29 mouse cellular contexts compared by ENCODE assay signal in the genomic region with DNA sequence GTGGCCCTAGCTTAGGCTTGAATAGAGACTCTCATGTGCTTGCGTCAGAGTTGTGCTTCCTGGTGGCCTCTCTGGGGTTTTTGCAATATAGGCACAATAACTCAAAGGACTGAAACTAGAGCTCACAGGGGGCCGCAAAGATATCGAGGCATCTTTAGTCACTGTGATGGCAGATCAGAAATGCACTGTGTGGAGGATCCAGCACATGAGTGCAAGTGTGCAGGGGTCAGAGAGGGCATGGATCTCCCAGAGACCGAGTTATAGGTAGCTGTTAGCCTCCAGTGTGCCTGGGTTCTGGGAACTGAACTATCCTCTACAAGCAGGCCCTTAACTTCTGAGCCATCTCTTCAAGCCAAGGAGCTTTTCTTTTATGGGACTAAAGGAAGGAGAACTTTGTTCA.
DNase-seq lines count a peak whose midpoint lies in the region; ATAC-seq and TF ChIP-seq lines count a peak whose summit lies in the region.
"Had no signal": no experiment of that assay in that cellular context is flagged by ENCODE, and none has a peak within 500 bp of the region (broad histone marks: within the 10 kb centered on the region; RNA-seq: fewer than 3 reads in every experiment).

No protein-coding gene starts in this region.

- H3K9ac ChIP-seq in liver, embryonic 11.5 days (ENCODE audit: low read depth, low read length), result no peak overlapping the region
- no peak overlapping the region for H3K9ac ChIP-seq in liver, embryonic 16.5 days (ENCODE audit: low read depth, low read length)
- H3K9ac ChIP-seq in lung, postnatal 0 days (replicated peaks; ENCODE audit: low read depth), result no peak overlapping the region
- H3K9ac ChIP-seq in midbrain, embryonic 14.5 days (replicated peaks; ENCODE audit: low read length), result no peak overlapping the region
- H3K9ac ChIP-seq: embryonic facial prominence, embryonic 12.5 days; forebrain, embryonic 15.5 days; heart, embryonic 13.5 days; hindbrain, embryonic 15.5 days; kidney, embryonic 15.5 days; limb, embryonic 12.5 days; neural tube, embryonic 12.5 days had no signal

- TF ChIP-seq EP300 in lung, postnatal 0 days (IDR thresholded peaks at IDR 0.05), result no peak

- no peaks in the 10 kb centered on the region for H3K9me3 ChIP-seq in heart, embryonic 10.5 days
- no peaks in the 10 kb centered on the region for H3K9me3 ChIP-seq in megakaryocyte, embryonic 14.5 days
- H3K9me3 ChIP-seq in liver, embryonic 11.5 days (ENCODE audit: control insufficient read depth, low read length), result no peaks in the 10 kb centered on the region
- no peaks in the 10 kb centered on the region for H3K9me3 ChIP-seq in liver, embryonic 16.5 days (replicated peaks; ENCODE audit: control insufficient read depth, low read length)
- no peaks in the 10 kb centered on the region for H3K9me3 ChIP-seq in lung, postnatal 0 days (ENCODE audit: low read length)
- H3K9me3 ChIP-seq in midbrain, embryonic 14.5 days (ENCODE audit: control insufficient read depth, low read length), result no peaks in the 10 kb centered on the region
- H3K9me3 ChIP-seq: embryonic facial prominence, embryonic 12.5 days; forebrain, embryonic 15.5 days; heart, embryonic 13.5 days; hindbrain, embryonic 10.5 days; hindbrain, embryonic 15.5 days; kidney, embryonic 15.5 days; limb, embryonic 12.5 days; midbrain, embryonic 10.5 days; neural tube, embryonic 12.5 days had no signal

- H3K4me1 ChIP-seq in heart, embryonic 10.5 days, result peaks cover 8% of the 10 kb centered on the region
- H3K4me1 ChIP-seq in megakaryocyte, embryonic 14.5 days, result 0 out of 2 replicates have a peak, but pooled peaks cover 6% of the 10 kb centered on the region
- H3K4me1 ChIP-seq in liver, embryonic 11.5 days (replicated peaks; ENCODE audit: control insufficient read depth, insufficient read depth, low read length), result peaks cover 17% of the 10 kb centered on the region
- peaks cover 28% of the 10 kb centered on the region for H3K4me1 ChIP-seq in liver, embryonic 16.5 days (ENCODE audit: control insufficient read depth, low read depth, low read length)
- no peaks in the 10 kb centered on the region for H3K4me1 ChIP-seq in lung, postnatal 0 days (ENCODE audit: insufficient read depth, low read depth, low read length)
- H3K4me1 ChIP-seq in midbrain, embryonic 14.5 days (ENCODE audit: control insufficient read depth, insufficient read depth, low read length), result no peaks in the 10 kb centered on the region
- H3K4me1 ChIP-seq: embryonic facial prominence, embryonic 12.5 days; forebrain, embryonic 15.5 days; hindbrain, embryonic 10.5 days; hindbrain, embryonic 15.5 days; kidney, embryonic 15.5 days; limb, embryonic 12.5 days; midbrain, embryonic 10.5 days; neural tube, embryonic 12.5 days had no signal

- peak overlapping the region; percentile 76 for H3K27ac ChIP-seq in heart, embryonic 10.5 days
- peak overlapping the region; percentile 78 for H3K27ac ChIP-seq in liver, embryonic 11.5 days (ENCODE audit: low read depth, low read length)
- H3K27ac ChIP-seq in liver, embryonic 16.5 days (ENCODE audit: low read length), result peak overlapping the region; percentile 83
- H3K27ac ChIP-seq in lung, postnatal 0 days (ENCODE audit: low read length), result no peak overlapping the region
- no peak overlapping the region for H3K27ac ChIP-seq in midbrain, embryonic 14.5 days (replicated peaks; ENCODE audit: low read depth, low read length)
- H3K27ac ChIP-seq: embryonic facial prominence, embryonic 12.5 days; forebrain, embryonic 15.5 days; hindbrain, embryonic 15.5 days; kidney, embryonic 15.5 days; layer of hippocampus, adult 2 months; left cerebral cortex, adult 2 months; limb, embryonic 12.5 days; macrophage; midbrain, embryonic 10.5 days; neural tube, embryonic 12.5 days had no signal

- intact Hi-C loops in heart, postnatal 10 days (cut with DNase I), result no loop called here

- no peak for ATAC-seq in megakaryocyte, adult 5-6 weeks (ENCODE audit: poor library complexity, severe bottlenecking)
- ATAC-seq in liver, embryonic 11.5 days (replicated peaks; ENCODE audit: low FRiP score), result peak; percentile 49
- ATAC-seq in liver, embryonic 16.5 days (ENCODE audit: low read depth), result peak; percentile 23; the same call in 1 of the 2 replicates
- ATAC-seq in lung, postnatal 0 days, result no peak
- ATAC-seq in midbrain, embryonic 14.5 days (ENCODE audit: low FRiP score, low TSS enrichment), result no peak
- ATAC-seq: forebrain, embryonic 15.5 days; midbrain, embryonic 16.5 days had no signal

- no peak overlapping the region for H3K4me3 ChIP-seq in heart, embryonic 10.5 days
- H3K4me3 ChIP-seq in megakaryocyte, embryonic 14.5 days (replicated peaks), result peak overlapping the region; percentile 38
- H3K4me3 ChIP-seq in liver, embryonic 11.5 days (ENCODE audit: low read depth, low read length), result no peak overlapping the region
- H3K4me3 ChIP-seq in liver, embryonic 16.5 days (ENCODE audit: low read depth, low read length), result no peak overlapping the region
- H3K4me3 ChIP-seq in lung, postnatal 0 days (ENCODE audit: low read depth, low read length), result no peak overlapping the region
- no peak overlapping the region for H3K4me3 ChIP-seq in midbrain, embryonic 14.5 days (replicated peaks; ENCODE audit: low read depth, low read length)
- H3K4me3 ChIP-seq: embryonic facial prominence, embryonic 12.5 days; forebrain, embryonic 15.5 days; heart, embryonic 13.5 days; hindbrain, embryonic 10.5 days; hindbrain, embryonic 15.5 days; kidney, embryonic 15.5 days; layer of hippocampus, adult 2 months; left cerebral cortex, adult 2 months; limb, embryonic 12.5 days; midbrain, embryonic 10.5 days; neural tube, embryonic 12.5 days had no signal

- 84% methylated on average over 4 of the region's 4 CpGs for WGBS in heart, embryonic 10.5 days
- 49% methylated on average over 4 of the region's 4 CpGs for WGBS in liver, embryonic 11.5 days
- WGBS in liver, embryonic 16.5 days (ENCODE audit: insufficient replicate concordance), result 20% methylated on average over 4 of the region's 4 CpGs
- WGBS in lung, postnatal 0 days, result 85% methylated on average over 4 of the region's 4 CpGs
- 87% methylated on average over 4 of the region's 4 CpGs for WGBS in midbrain, embryonic 14.5 days

- H3K36me3 ChIP-seq in heart, embryonic 10.5 days, result peaks cover 24% of the 10 kb centered on the region
- no peaks in the 10 kb centered on the region for H3K36me3 ChIP-seq in megakaryocyte, embryonic 14.5 days (replicated peaks; ENCODE audit: low read length)
- H3K36me3 ChIP-seq in liver, embryonic 11.5 days (ENCODE audit: control insufficient read depth, insufficient read depth, low read length), result no peaks in the 10 kb centered on the region
- H3K36me3 ChIP-seq in liver, embryonic 16.5 days (ENCODE audit: control insufficient read depth, insufficient read depth), result no peaks in the 10 kb centered on the region
- H3K36me3 ChIP-seq in lung, postnatal 0 days (ENCODE audit: insufficient read depth, low read length), result no peaks in the 10 kb centered on the region
- no peaks in the 10 kb centered on the region for H3K36me3 ChIP-seq in midbrain, embryonic 14.5 days (ENCODE audit: control insufficient read depth, insufficient read depth, low read length)
- H3K36me3 ChIP-seq: embryonic facial prominence, embryonic 12.5 days; forebrain, embryonic 15.5 days; hindbrain, embryonic 10.5 days; hindbrain, embryonic 15.5 days; kidney, embryonic 15.5 days; limb, embryonic 12.5 days; midbrain, embryonic 10.5 days; neural tube, embryonic 12.5 days had no signal

- H3K4me2 ChIP-seq in liver, embryonic 11.5 days, result peak overlapping the region; percentile 34
- peak overlapping the region; percentile 40; the same call in 1 of the 2 replicates for H3K4me2 ChIP-seq in liver, embryonic 16.5 days (ENCODE audit: low read depth, low read length)
- no peak overlapping the region for H3K4me2 ChIP-seq in lung, postnatal 0 days (replicated peaks; ENCODE audit: low read depth, low read length)
- H3K4me2 ChIP-seq in midbrain, embryonic 14.5 days (ENCODE audit: low read length), result no peak overlapping the region
- H3K4me2 ChIP-seq: embryonic facial prominence, embryonic 12.5 days; forebrain, embryonic 15.5 days; heart, embryonic 13.5 days; hindbrain, embryonic 15.5 days; kidney, embryonic 15.5 days; limb, embryonic 12.5 days; neural tube, embryonic 12.5 days had no signal

- DNase-seq in heart, embryonic 10.5 days (ENCODE audit: low spot score), result no peak
- no peak for DNase-seq in heart, postnatal 10 days
- DNase-seq in liver, embryonic 11.5 days (ENCODE audit: low spot score), result no peak
- DNase-seq in lung, postnatal 0 days (ENCODE audit: low spot score), result no peak
- no peak for DNase-seq in midbrain, embryonic 14.5 days
- DNase-seq: adrenal gland, postnatal 14 days; cerebellum, adult 11-12 months; cerebellum, adult 9-11 months; embryo, embryonic 11 days; kidney, adult 18-20 months; kidney, postnatal 25 days; lung, adult 18-20 months; lung, postnatal 10 days had no signal

- H3K27me3 ChIP-seq in heart, embryonic 10.5 days (ENCODE audit: insufficient read depth, poor library complexity, severe bottlenecking), result no peaks in the 10 kb centered on the region
- H3K27me3 ChIP-seq in megakaryocyte, embryonic 14.5 days (replicated peaks), result no peaks in the 10 kb centered on the region
- H3K27me3 ChIP-seq in liver, embryonic 11.5 days (replicated peaks; ENCODE audit: control insufficient read depth, insufficient read depth, low read length), result no peaks in the 10 kb centered on the region
- no peaks in the 10 kb centered on the region for H3K27me3 ChIP-seq in liver, embryonic 16.5 days (ENCODE audit: control insufficient read depth, insufficient read depth, low read depth, low read length)
- no peaks in the 10 kb centered on the region for H3K27me3 ChIP-seq in lung, postnatal 0 days (replicated peaks; ENCODE audit: insufficient read depth, low read length)
- no peaks in the 10 kb centered on the region for H3K27me3 ChIP-seq in midbrain, embryonic 14.5 days (ENCODE audit: control insufficient read depth, insufficient read depth, low read length)
- H3K27me3 ChIP-seq: embryonic facial prominence, embryonic 12.5 days; forebrain, embryonic 15.5 days; heart, embryonic 13.5 days; hindbrain, embryonic 15.5 days; kidney, embryonic 15.5 days; limb, embryonic 12.5 days; neural tube, embryonic 12.5 days had no signal

- no peak for TF ChIP-seq CTCF in lung, postnatal 0 days (IDR thresholded peaks at IDR 0.05)

Comparison
In these comparisons a context has a peak if more than half of its experiments do, and no peak if none do; other contexts are left out.
1. H3K27ac ChIP-seq: peak in heart, embryonic 10.5 days (single experiment), liver, embryonic 11.5 days (single experiment) and liver, embryonic 16.5 days (single experiment); none in lung, postnatal 0 days (single experiment) and midbrain, embryonic 14.5 days (single experiment).
2. ATAC-seq: peak in liver, embryonic 11.5 days (single experiment) and liver, embryonic 16.5 days (single experiment); none in megakaryocyte, adult 5-6 weeks (single experiment), lung, postnatal 0 days (single experiment) and midbrain, embryonic 14.5 days (single experiment).
3. H3K4me2 ChIP-seq: peak in liver, embryonic 11.5 days (single experiment) and liver, embryonic 16.5 days (single experiment); none in lung, postnatal 0 days (single experiment) and midbrain, embryonic 14.5 days (single experiment).